Mouse (Mus musculus) neutrophil, adult 5-6 weeks (primary cell): Measurements from ENCODE around the gene Diras1. TPM values are rescaled to one million over a fixed set of nuclear protein-coding genes. Genes with fewer than 3 reads are reported as not detected.
A peak's percentile ranks its signal among the peaks of the same experiment; 100 is the strongest.
"Not testable (repeated sequence)": the region's sequence is repeated elsewhere in the genome, so short reads cannot be mapped to it uniquely, and the experiment has no call there.

Source experiments
- ATAC-seq: fragments of 151-379, 151-347 bp; 2 replicates; pipeline ENCODE4 v1.8.0; 2017; ENCODE audit warnings: mild to moderate bottlenecking, moderate TSS enrichment; ENCODE audit not compliant: insufficient number of reproducible peaks, poor library complexity, low FRiP score, severe bottlenecking; ENCODE audit errors: extremely low read depth
- total RNA-seq: library from RNA; stranded (forward); fragments of 200-1000 nt; gene quantifications from 2 replicates; pipeline ENCODE4 v1.2.3, GENCODE M21; 2017

Gene Diras1
- total RNA-seq, 1 experiment from 2014 or later: not detected

- ATAC-seq: no peak
These were observed 24.3 kb downstream of the Diras1 start for GRCm38 (mm10) chr10:81001161-81001560.

GRCm38 (mm10) chr10:81000197-81001062 lies 25.0 kb downstream of the Diras1 start:
- no peak for ATAC-seq

GRCm38 (mm10) chr10:80999362-81000196 lies 25.9 kb downstream of the Diras1 start:
- ATAC-seq: peak; percentile 73

- ATAC-seq: peak; percentile 40; the same call in 1 of the 2 replicates
These were observed 26.7 kb downstream of the Diras1 start for GRCm38 (mm10) chr10:80998778-80999177.

- no peak for ATAC-seq
These were observed 27.4 kb downstream of the Diras1 start for GRCm38 (mm10) chr10:80998021-80998420.

- ATAC-seq: no peak
These were observed 28.1 kb downstream of the Diras1 start for GRCm38 (mm10) chr10:80997332-80997731.

GRCm38 (mm10) chr10:80996501-80996900 lies 29.0 kb downstream of the Diras1 start:
- ATAC-seq: no peak

- peak; percentile 64 for ATAC-seq
These were observed 30.3 kb downstream of the Diras1 start for GRCm38 (mm10) chr10:80995091-80995632.

GRCm38 (mm10) chr10:80994621-80995020 lies 30.8 kb downstream of the Diras1 start:
- no peak for ATAC-seq

GRCm38 (mm10) chr10:80993276-80993675 lies 32.2 kb downstream of the Diras1 start:
- no peak for ATAC-seq

- no peak for ATAC-seq
These were observed 33.5 kb downstream of the Diras1 start for GRCm38 (mm10) chr10:80991945-80992344.

- no peak for ATAC-seq
These were observed 34.5 kb downstream of the Diras1 start for GRCm38 (mm10) chr10:80991007-80991406.

- no peak for ATAC-seq
These were observed 35.1 kb downstream of the Diras1 start for GRCm38 (mm10) chr10:80990406-80990805.

GRCm38 (mm10) chr10:80989854-80990253 lies 35.6 kb downstream of the Diras1 start:
- not testable (repeated sequence) for ATAC-seq

- peak; percentile 34; the same call in 1 of the 2 replicates for ATAC-seq
These were observed 36.0 kb downstream of the Diras1 start for GRCm38 (mm10) chr10:80989446-80989845.

GRCm38 (mm10) chr10:80987709-80988441 lies 37.6 kb downstream of the Diras1 start:
- ATAC-seq: peak; percentile 64

GRCm38 (mm10) chr10:80986754-80987153 lies 38.7 kb downstream of the Diras1 start:
- ATAC-seq: no peak

- ATAC-seq: no peak
These were observed 39.3 kb downstream of the Diras1 start for GRCm38 (mm10) chr10:80985970-80986701.
